In the genomic region with DNA sequence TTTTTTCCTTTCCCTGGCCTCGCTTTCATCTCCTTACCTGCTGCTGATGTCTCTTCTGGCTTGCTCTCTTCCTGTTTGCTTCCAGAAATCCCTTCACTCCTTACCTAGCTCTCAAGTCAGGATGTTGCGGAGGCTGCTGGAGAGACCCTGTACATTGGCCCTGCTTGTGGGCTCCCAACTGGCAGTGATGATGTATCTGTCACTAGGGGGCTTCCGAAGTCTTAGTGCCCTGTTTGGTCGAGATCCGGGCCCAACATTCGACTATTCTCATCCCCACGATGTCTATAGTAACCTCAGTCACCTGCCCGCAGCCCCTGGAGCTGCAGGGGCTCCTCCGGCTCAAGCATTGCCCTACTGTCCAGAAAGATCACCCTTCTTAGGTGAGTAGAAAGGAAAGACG, we compare ENCODE assay signal across 1 mouse cellular context.
TF ChIP-seq lines count a peak whose summit lies in the region.

No protein-coding gene starts in this region.

TF ChIP-seq in MEL, 35 proteins besides CTCF, POLR2A, EP300 and RAD21:
- TF ChIP-seq TBP (IDR thresholded peaks at IDR 0.05; ENCODE audit: low read depth, low read length) (no peak), NELFE (IDR thresholded peaks at IDR 0.05; ENCODE audit: low read depth, low read length) (0 out of 2 replicates have a peak, but pooled peaks have one; percentile 10), SMC3 (IDR thresholded peaks at IDR 0.05; ENCODE audit: low read depth, low read length) (no peak), ZMIZ1 (IDR thresholded peaks at IDR 0.05; ENCODE audit: low read depth, low read length) (0 out of 2 replicates have a peak, but pooled peaks have one; percentile 14), POLR2AphosphoS5 (IDR thresholded peaks at IDR 0.05; ENCODE audit: borderline replicate concordance, low read depth, low read length) (no peak), ELF1 (IDR thresholded peaks at IDR 0.05; ENCODE audit: low read depth, low read length) (no peak), MEF2A (IDR thresholded peaks at IDR 0.05; ENCODE audit: extremely low read depth, insufficient replicate concordance, low read depth, low read length, poor library complexity, severe bottlenecking) (no peak), MYC (IDR thresholded peaks at IDR 0.05; ENCODE audit: low read depth, low read length) (no peak)
TF ChIP-seq in MEL: peak in this region for 2.
